Mouse (Mus musculus): Measurements from ENCODE around the gene Pabpc4.

Gene Pabpc4

GRCm38 (mm10) chr4:123342642-123343470 lies 80.7 kb downstream of the Pabpc4 start, which contains the start of gene Bmp8a:
TSS of gene Bmp8a (minus strand) at chr4:123343252.
- DNase-seq (ENCODE audit: low spot score) = peak; percentile 11

- DNase-seq (ENCODE audit: low spot score) = no peak
These were observed 81.3 kb downstream of the Pabpc4 start for GRCm38 (mm10) chr4:123343471-123343789.
